Mouse (Mus musculus): ENCODE data around the gene Ssbp3. TPM values are rescaled to one million over a fixed set of nuclear protein-coding genes. Genes with fewer than 3 reads are reported as not detected.

Gene Ssbp3
- polyA plus RNA-seq, 1 experiment, result 130 TPM

DNA sequence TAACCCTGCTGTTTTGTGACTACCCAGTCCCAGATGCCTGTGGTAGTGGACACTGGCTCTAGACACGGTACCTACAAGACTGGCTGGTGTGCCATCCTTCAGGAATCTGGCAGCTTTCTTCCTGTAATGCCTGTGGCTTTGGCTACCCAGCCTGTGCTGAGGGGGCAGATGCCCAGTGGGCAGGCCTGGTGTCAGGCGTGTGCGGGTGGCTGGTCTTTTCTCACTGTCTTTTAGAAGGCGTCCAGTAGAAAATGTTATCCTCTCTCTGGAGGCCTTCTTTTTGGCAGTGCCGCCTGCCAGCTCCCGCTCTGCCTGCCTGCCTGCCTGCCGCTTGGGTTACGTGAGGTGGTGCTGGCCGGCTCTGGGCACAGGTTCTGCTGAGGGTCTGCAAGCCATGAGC, 15.9 kb downstream of the Ssbp3 start:
- WGBS, result 96% methylated on average over 9 of the region's 9 CpGs
- H3K27me3 ChIP-seq (ENCODE audit: control insufficient read depth, insufficient read depth, low read length), result no peaks in the 10 kb centered on the region
- no peak overlapping the region for H3K4me3 ChIP-seq (ENCODE audit: control insufficient read depth, insufficient read depth, low read length)
- no peak for TF ChIP-seq POLR2A (IDR thresholded peaks at IDR 0.05; ENCODE audit: control insufficient read depth, extremely low read depth, insufficient read depth, low read length, poor library complexity)
- TF ChIP-seq CTCF (IDR thresholded peaks at IDR 0.05; ENCODE audit: borderline replicate concordance, control insufficient read depth, extremely low read depth, insufficient read depth, low read length, poor library complexity), result no peak
- peaks cover 9% of the 10 kb centered on the region for H3K4me1 ChIP-seq (replicated peaks; ENCODE audit: control insufficient read depth, insufficient read depth, low read length)
- H3K27ac ChIP-seq (ENCODE audit: control insufficient read depth, insufficient read depth, low read length), result no peak overlapping the region
- DNase-seq, result no peak
- peaks cover 24% of the 10 kb centered on the region for H3K36me3 ChIP-seq (ENCODE audit: control insufficient read depth, insufficient read depth, low read length)

DNA sequence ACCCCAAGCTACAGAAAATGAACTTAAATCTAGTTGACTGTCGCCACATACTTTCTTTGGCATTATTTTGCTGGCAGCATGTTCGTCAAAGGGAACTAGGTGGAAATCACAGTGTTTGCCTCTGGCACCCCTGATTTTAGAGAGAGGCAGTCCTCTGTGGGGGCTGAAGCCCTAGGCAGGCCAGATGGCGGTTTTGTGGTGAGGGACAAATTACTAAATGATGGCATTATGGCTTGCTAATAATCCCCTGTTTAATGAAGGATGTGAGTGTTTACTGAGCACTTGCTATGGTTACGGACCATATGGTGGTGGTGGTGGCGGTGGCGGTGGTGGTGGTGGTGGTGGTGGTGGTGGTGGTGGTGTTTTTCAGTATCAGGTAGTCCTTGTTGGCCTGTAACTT, 16.5 kb downstream of the Ssbp3 start:
- Histone ChIP-seq H3K27me3 (ENCODE audit: control insufficient read depth, insufficient read depth, low read length) (no peaks in the 10 kb centered on the region), H3K36me3 (ENCODE audit: control insufficient read depth, insufficient read depth, low read length) (peaks cover 24% of the 10 kb centered on the region), H3K4me1 (replicated peaks; ENCODE audit: control insufficient read depth, insufficient read depth, low read length) (peaks cover 15% of the 10 kb centered on the region), H3K4me3 (ENCODE audit: control insufficient read depth, insufficient read depth, low read length) (no peak overlapping the region), H3K27ac (ENCODE audit: control insufficient read depth, insufficient read depth, low read length) (no peak overlapping the region)
- TF ChIP-seq CTCF (IDR thresholded peaks at IDR 0.05; ENCODE audit: borderline replicate concordance, control insufficient read depth, extremely low read depth, insufficient read depth, low read length, poor library complexity), result no peak
- no peak for TF ChIP-seq POLR2A (IDR thresholded peaks at IDR 0.05; ENCODE audit: control insufficient read depth, extremely low read depth, insufficient read depth, low read length, poor library complexity)
- WGBS, result 93% methylated on average over 6 of the region's 6 CpGs
- DNase-seq, result no peak

DNA sequence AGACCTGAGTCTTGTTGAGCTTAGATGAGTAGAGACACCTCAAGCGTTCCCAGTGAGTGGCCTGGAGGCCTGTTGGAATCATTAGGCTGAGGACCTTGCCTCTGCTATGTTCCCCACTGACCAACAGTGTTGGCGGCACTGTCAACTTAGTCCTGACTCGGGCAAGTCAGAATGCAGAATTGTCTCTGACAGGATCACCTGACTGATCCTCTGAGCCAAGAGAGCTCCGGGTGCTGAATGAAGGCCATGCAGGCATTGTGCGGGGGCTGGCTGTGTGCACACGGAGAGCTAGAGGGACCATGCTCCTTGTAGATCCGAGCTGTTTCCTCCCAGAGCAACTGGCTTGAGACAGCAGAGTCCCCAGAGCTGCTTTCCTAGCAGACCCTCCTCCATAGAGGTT, 18.5 kb downstream of the Ssbp3 start:
- Histone ChIP-seq H3K27ac (ENCODE audit: control insufficient read depth, insufficient read depth, low read length) (no peak overlapping the region), H3K4me1 (replicated peaks; ENCODE audit: control insufficient read depth, insufficient read depth, low read length) (peaks cover 31% of the 10 kb centered on the region), H3K36me3 (ENCODE audit: control insufficient read depth, insufficient read depth, low read length) (peaks cover 14% of the 10 kb centered on the region), H3K4me3 (ENCODE audit: control insufficient read depth, insufficient read depth, low read length) (no peak overlapping the region), H3K27me3 (ENCODE audit: control insufficient read depth, insufficient read depth, low read length) (no peaks in the 10 kb centered on the region)
- DNase-seq, result no peak
- 93% methylated on average over 7 of the region's 7 CpGs for WGBS
- no peak for TF ChIP-seq POLR2A (IDR thresholded peaks at IDR 0.05; ENCODE audit: control insufficient read depth, extremely low read depth, insufficient read depth, low read length, poor library complexity)

DNA sequence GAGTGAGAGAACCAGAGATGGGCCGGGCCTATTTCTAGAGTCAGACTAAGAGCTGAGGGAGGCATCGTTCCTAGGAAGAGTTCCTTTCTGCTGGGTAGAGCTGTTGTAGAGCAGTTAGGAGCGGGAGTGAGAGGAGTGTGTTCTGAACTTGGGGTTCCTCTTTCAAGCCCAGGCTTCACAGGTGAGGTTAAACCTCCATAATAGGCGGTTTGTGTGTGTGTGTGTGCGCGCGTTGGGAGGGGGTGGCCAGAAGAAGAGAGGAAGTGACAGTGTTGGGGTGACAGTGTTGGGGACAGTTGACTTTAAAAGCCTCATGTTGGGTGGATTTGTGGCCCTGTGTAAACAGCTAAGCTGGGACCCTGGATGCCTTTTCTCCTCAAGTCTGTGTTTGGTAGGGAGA, 22.1 kb downstream of the Ssbp3 start:
- H3K27me3 ChIP-seq (ENCODE audit: control insufficient read depth, insufficient read depth, low read length), result no peaks in the 10 kb centered on the region
- 7% methylated on average over 7 of the region's 7 CpGs for WGBS
- H3K4me3 ChIP-seq (ENCODE audit: control insufficient read depth, insufficient read depth, low read length), result no peak overlapping the region
- H3K27ac ChIP-seq (ENCODE audit: control insufficient read depth, insufficient read depth, low read length), result peak overlapping the region; percentile 14; the same call in 1 of the 2 replicates
- no peak for DNase-seq
- TF ChIP-seq POLR2A (IDR thresholded peaks at IDR 0.05; ENCODE audit: control insufficient read depth, extremely low read depth, insufficient read depth, low read length, poor library complexity) (no peak), CTCF (IDR thresholded peaks at IDR 0.05; ENCODE audit: borderline replicate concordance, control insufficient read depth, extremely low read depth, insufficient read depth, low read length, poor library complexity) (no peak)
- no peaks in the 10 kb centered on the region; the same call in 1 of the 2 replicates for H3K36me3 ChIP-seq (ENCODE audit: control insufficient read depth, insufficient read depth, low read length)
- H3K4me1 ChIP-seq (replicated peaks; ENCODE audit: control insufficient read depth, insufficient read depth, low read length), result peaks cover 55% of the 10 kb centered on the region

DNA sequence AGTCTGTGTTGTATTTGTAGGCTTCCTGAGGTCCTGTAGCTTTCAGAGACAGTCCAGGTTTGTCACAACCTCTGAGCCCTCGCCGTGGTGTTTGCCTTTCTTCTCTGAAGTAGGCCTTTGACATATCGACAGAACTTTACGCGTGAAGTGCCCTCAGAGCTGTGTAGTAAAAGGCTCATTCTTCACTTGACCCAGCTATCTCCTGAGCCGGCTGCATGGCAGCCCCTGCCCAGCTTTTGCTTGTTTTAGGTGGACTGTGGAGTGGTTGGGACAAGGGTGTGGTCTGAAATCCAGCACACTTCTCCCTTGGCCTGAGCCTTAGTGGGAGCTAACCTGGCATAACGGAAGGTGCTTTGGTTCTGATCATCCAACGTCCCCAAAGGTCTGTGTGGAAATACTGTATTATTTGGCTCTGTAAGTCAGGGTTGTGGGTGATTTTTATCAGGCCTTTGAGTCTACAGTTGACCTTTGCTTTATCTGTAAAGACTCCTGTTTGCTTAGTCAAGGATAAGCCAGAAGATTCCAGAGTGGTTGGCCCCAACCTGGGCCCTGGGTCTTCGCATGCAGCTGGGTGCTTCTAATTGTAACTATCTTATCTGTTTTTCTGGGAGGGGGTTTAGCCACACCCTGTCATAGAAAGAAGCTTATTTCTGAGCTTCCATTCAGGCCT, 23.4 kb downstream of the Ssbp3 start:
- no peaks in the 10 kb centered on the region; the same call in 1 of the 2 replicates for H3K36me3 ChIP-seq (ENCODE audit: control insufficient read depth, insufficient read depth, low read length)
- peaks cover 61% of the 10 kb centered on the region for H3K4me1 ChIP-seq (replicated peaks; ENCODE audit: control insufficient read depth, insufficient read depth, low read length)
- TF ChIP-seq POLR2A (IDR thresholded peaks at IDR 0.05; ENCODE audit: control insufficient read depth, extremely low read depth, insufficient read depth, low read length, poor library complexity) (no peak), CTCF (IDR thresholded peaks at IDR 0.05; ENCODE audit: borderline replicate concordance, control insufficient read depth, extremely low read depth, insufficient read depth, low read length, poor library complexity) (no peak)
- peak overlapping the region; percentile 31; the same call in 1 of the 2 replicates for H3K27ac ChIP-seq (ENCODE audit: control insufficient read depth, insufficient read depth, low read length)
- no peaks in the 10 kb centered on the region for H3K27me3 ChIP-seq (ENCODE audit: control insufficient read depth, insufficient read depth, low read length)
- DNase-seq, result no peak
- H3K4me3 ChIP-seq (ENCODE audit: control insufficient read depth, insufficient read depth, low read length), result no peak overlapping the region
- WGBS, result 64% methylated on average over 9 of the region's 9 CpGs

DNA sequence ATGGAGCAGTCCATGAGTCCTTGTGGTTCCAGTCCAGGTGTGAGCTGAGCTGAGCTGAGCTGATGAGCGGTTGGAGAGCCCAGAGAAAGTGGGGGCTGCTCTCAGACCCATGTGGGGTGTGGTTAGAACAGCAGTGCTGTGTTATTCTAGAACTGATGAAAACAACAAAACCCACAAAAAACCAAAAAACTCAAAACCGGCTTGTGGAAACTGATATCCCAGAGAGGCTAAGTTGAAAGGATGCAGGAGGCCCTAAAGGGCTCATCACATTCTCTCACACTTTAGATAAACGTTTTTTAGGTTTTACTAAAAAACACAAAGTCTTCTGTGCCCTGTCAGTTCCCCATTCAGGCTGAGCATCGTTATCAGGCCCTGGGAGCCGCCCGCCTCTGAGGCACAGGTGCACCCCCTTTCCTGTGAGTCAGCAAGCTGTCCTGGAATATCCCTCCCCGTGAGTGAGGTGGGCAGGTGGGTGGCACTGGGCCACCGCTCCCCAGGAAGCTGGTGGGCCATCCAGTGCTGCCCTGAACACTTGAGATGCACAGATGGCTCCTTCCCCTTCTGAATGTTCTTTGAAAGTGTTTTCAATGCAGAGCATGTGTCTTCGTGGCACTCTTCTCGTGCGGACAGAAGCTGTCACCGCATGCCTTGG, 24.6 kb downstream of the Ssbp3 start:
- no peak overlapping the region for H3K4me3 ChIP-seq (ENCODE audit: control insufficient read depth, insufficient read depth, low read length)
- no peaks in the 10 kb centered on the region for H3K27me3 ChIP-seq (ENCODE audit: control insufficient read depth, insufficient read depth, low read length)
- TF ChIP-seq CTCF (IDR thresholded peaks at IDR 0.05; ENCODE audit: borderline replicate concordance, control insufficient read depth, extremely low read depth, insufficient read depth, low read length, poor library complexity) (no peak), POLR2A (IDR thresholded peaks at IDR 0.05; ENCODE audit: control insufficient read depth, extremely low read depth, insufficient read depth, low read length, poor library complexity) (no peak)
- peaks cover 72% of the 10 kb centered on the region for H3K4me1 ChIP-seq (replicated peaks; ENCODE audit: control insufficient read depth, insufficient read depth, low read length)
- H3K36me3 ChIP-seq (ENCODE audit: control insufficient read depth, insufficient read depth, low read length), result no peaks in the 10 kb centered on the region; the same call in 1 of the 2 replicates
- WGBS, result 6% methylated on average over 12 of the region's 12 CpGs
- DNase-seq, result peak; percentile 43
- peak overlapping the region; percentile 55; the same call in 1 of the 2 replicates for H3K27ac ChIP-seq (ENCODE audit: control insufficient read depth, insufficient read depth, low read length)
